Mouse (Mus musculus): Measurements from ENCODE around the gene Foxp3.

DNA sequence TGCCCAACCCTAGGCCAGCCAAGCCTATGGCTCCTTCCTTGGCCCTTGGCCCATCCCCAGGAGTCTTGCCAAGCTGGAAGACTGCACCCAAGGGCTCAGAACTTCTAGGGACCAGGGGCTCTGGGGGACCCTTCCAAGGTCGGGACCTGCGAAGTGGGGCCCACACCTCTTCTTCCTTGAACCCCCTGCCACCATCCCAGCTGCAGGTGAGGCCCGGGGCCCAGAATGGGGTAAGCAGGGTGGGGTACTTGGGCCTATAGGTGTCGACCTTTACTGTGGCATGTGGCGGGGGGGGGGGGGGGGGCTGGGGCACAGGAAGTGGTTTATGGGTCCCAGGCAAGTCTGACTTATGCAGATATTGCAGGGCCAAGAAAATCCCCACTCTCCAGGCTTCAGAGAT, 12.9 kb downstream of the Foxp3 start:
- no peak for TF ChIP-seq POLR2A (IDR thresholded peaks at IDR 0.05; ENCODE audit: borderline replicate concordance, control insufficient read depth, low read depth, low read length)
- TF ChIP-seq CTCF (IDR thresholded peaks at IDR 0.05; ENCODE audit: control insufficient read depth, insufficient read depth, low read length), result no peak
